Mouse (Mus musculus) midbrain, embryonic 16.5 days (tissue): ENCODE data around the gene Fancc. TPM values are rescaled to one million over a fixed set of nuclear protein-coding genes. Genes with fewer than 3 reads are reported as not detected.

Experiments
- ATAC-seq: fragments of 200-750 bp; cut with Nextera tagmentation; 2 replicates; pipeline ENCODE4 v1.8.0; 2017; ENCODE audit warnings: moderate TSS enrichment
- H3K27ac ChIP-seq: fragments of 300-500 bp; sonication (generic); 2 replicates; pipeline ENCODE4 v1.5.1; 2014; ENCODE audit warnings: mild to moderate bottlenecking, low read length, mixed read lengths
- H3K27me3 ChIP-seq: fragments of 300-500 bp; sonication (generic); 2 replicates; pipeline ENCODE4 v1.6.1; 2014; ENCODE audit warnings: low read depth, low read length, mixed read lengths; ENCODE audit not compliant: control insufficient read depth, insufficient read depth
- H3K36me3 ChIP-seq: fragments of 300-500 bp; sonication (generic); 2 replicates; pipeline ENCODE4 v1.6.1; 2014; ENCODE audit warnings: mild to moderate bottlenecking, low read length, moderate library complexity, mixed read lengths; ENCODE audit not compliant: control insufficient read depth, insufficient read depth
- H3K4me1 ChIP-seq: fragments of 300-500 bp; sonication (generic); 2 replicates; pipeline ENCODE4 v1.6.1; 2014; ENCODE audit warnings: mild to moderate bottlenecking, low read length, mixed read lengths; ENCODE audit not compliant: control insufficient read depth, insufficient read depth
- H3K4me2 ChIP-seq: fragments of 300-500 bp; sonication (generic); 2 replicates; pipeline ENCODE4 v1.6.1; 2014; ENCODE audit warnings: mild to moderate bottlenecking, low read length, mixed read lengths
- H3K4me3 ChIP-seq: fragments of 300-500 bp; sonication (generic); 2 replicates; pipeline ENCODE4 v1.5.1; 2014; ENCODE audit warnings: low read depth, mild to moderate bottlenecking, low read length, moderate library complexity, mixed read lengths
- H3K9ac ChIP-seq: fragments of 300-500 bp; sonication (generic); 2 replicates; pipeline ENCODE4 v1.6.1; 2014; ENCODE audit warnings: low read depth, low read length, mixed read lengths
- H3K9me3 ChIP-seq: fragments of 300-500 bp; sonication (generic); replicated peaks from 2 replicates; pipeline ENCODE4 v1.6.1; 2014; ENCODE audit warnings: mild to moderate bottlenecking, low read length, mixed read lengths; ENCODE audit not compliant: control insufficient read depth, poor library complexity, severe bottlenecking
- whole genome bisulfite sequencing: fragments of 180-500 bp; shearing (Covaris S2); extraction: QIAGEN DNeasy Blood & Tissue Kit; methylation state at CpG from one replicate; pipeline ENCODE4 v1.1.7; 2014; 5-methylcytosine and 5-hydroxymethylcytosine counted together
- polyA plus RNA-seq: library from polyadenylated mRNA; unstranded; fragments of >200 nt; fragmentation: Nextera tagmentation; extraction: Ambion mirVana; gene quantifications from 2 replicates; pipeline ENCODE4 v1.2.1, GENCODE M21; 2015

The Fancc gene
- polyA plus RNA-seq, 1 experiment from 2014 or later = 14.2 TPM

- ATAC-seq = no peak
- WGBS = 84% methylated on average over 4 of the region's 4 CpGs
- no peak overlapping the region for H3K4me3 ChIP-seq
- peaks cover 33% of the 10 kb centered on the region for H3K36me3 ChIP-seq
- no peaks in the 10 kb centered on the region for H3K9me3 ChIP-seq
- no peaks in the 10 kb centered on the region for H3K27me3 ChIP-seq
- no peak overlapping the region for H3K27ac ChIP-seq
- H3K4me1 ChIP-seq = no peaks in the 10 kb centered on the region
- no peak overlapping the region for H3K4me2 ChIP-seq
- H3K9ac ChIP-seq = no peak overlapping the region
These were observed 37.9 kb upstream of the Fancc start for GRCm38 (mm10) chr13:63534981-63535380.

GRCm38 (mm10) chr13:63530857-63531256 is 33.8 kb upstream of the Fancc start:
- Histone ChIP-seq H3K9me3 (no peaks in the 10 kb centered on the region), H3K4me1 (peaks cover 13% of the 10 kb centered on the region), H3K4me2 (no peak overlapping the region), H3K36me3 (peaks cover 29% of the 10 kb centered on the region), H3K4me3 (no peak overlapping the region), H3K27ac (no peak overlapping the region), H3K9ac (no peak overlapping the region), H3K27me3 (no peaks in the 10 kb centered on the region)
- ATAC-seq = no peak
- WGBS = 74% methylated on average over 9 of the region's 9 CpGs

GRCm38 (mm10) chr13:63530371-63530764 is 33.3 kb upstream of the Fancc start:
- Histone ChIP-seq H3K36me3 (peaks cover 29% of the 10 kb centered on the region), H3K9me3 (no peaks in the 10 kb centered on the region), H3K27me3 (no peaks in the 10 kb centered on the region), H3K4me1 (peaks cover 15% of the 10 kb centered on the region), H3K9ac (no peak overlapping the region), H3K27ac (no peak overlapping the region), H3K4me2 (no peak overlapping the region), H3K4me3 (no peak overlapping the region)
- 30% methylated on average over 3 of the region's 3 CpGs for WGBS
- ATAC-seq = no peak

- Histone ChIP-seq H3K4me1 (peaks cover 19% of the 10 kb centered on the region), H3K9ac (no peak overlapping the region), H3K27ac (no peak overlapping the region), H3K4me3 (no peak overlapping the region), H3K9me3 (no peaks in the 10 kb centered on the region), H3K36me3 (peaks cover 29% of the 10 kb centered on the region), H3K27me3 (no peaks in the 10 kb centered on the region), H3K4me2 (no peak overlapping the region)
- ATAC-seq = no peak
- WGBS = 61% methylated on average over 3 of the region's 3 CpGs
These were observed 32.7 kb upstream of the Fancc start for GRCm38 (mm10) chr13:63529602-63530370.

DNA sequence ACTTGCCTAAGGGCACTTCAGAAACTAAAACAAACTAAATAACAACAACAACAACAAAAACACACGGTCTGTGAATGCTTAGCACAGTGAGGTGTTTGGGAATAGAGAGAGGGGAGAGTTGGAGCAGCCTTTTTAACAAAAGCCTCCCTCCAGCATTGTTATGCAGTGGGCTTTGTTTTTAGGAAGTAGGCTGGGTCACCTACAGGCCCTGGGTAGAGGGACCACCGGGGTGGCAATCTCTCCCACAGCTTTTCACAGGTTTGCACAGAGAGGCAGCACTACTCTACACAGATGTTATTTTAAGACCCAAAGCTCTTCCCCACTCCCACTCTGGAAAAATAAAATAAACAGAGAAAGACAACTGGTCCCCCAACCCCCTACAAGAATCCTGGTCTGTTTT is 31.8 kb upstream of the Fancc start:
- ATAC-seq = no peak
- Histone ChIP-seq H3K27ac (no peak overlapping the region), H3K9me3 (no peaks in the 10 kb centered on the region), H3K4me1 (peaks cover 19% of the 10 kb centered on the region), H3K4me2 (no peak overlapping the region), H3K27me3 (no peaks in the 10 kb centered on the region), H3K9ac (no peak overlapping the region), H3K4me3 (no peak overlapping the region), H3K36me3 (peaks cover 33% of the 10 kb centered on the region)
- 9% methylated on average over 2 of the region's 2 CpGs for WGBS

DNA sequence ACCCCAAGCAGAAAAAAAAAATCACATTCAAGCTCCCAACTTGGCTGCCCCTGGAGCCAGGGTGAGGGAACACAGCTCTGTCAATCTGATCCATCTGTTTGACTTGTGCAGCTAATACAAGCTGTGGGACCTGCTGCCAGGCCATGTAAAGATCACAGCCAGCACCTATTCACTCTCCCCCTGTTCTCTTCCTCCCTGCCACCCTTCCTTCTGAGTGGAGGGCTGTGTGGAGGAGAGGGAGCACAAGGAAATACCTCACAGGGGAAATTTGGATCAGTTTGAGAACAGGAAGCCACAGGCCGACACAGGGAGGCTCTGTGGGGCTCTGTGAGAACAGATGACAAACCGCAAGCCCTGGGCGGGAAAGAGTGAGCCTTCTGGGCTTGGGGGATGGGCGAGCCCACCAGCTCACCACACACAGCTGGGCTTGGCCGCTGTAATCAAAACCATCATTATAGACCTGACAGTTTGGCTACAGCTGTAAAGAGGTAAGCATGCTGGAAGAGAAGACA is 31.1 kb upstream of the Fancc start:
- ATAC-seq = peak; percentile 32
- 0 out of 2 replicates have a peak overlapping the region, but pooled peaks have one; percentile 11 for H3K9ac ChIP-seq
- H3K4me1 ChIP-seq = peaks cover 19% of the 10 kb centered on the region
- H3K27me3 ChIP-seq = no peaks in the 10 kb centered on the region
- no peak overlapping the region for H3K27ac ChIP-seq
- no peak overlapping the region for H3K4me2 ChIP-seq
- 15% methylated on average over 5 of the region's 5 CpGs for WGBS
- no peaks in the 10 kb centered on the region for H3K9me3 ChIP-seq
- H3K4me3 ChIP-seq = no peak overlapping the region
- H3K36me3 ChIP-seq = peaks cover 29% of the 10 kb centered on the region

GRCm38 (mm10) chr13:63525571-63526197 is 28.6 kb upstream of the Fancc start:
- Histone ChIP-seq H3K27ac (no peak overlapping the region), H3K36me3 (peaks cover 29% of the 10 kb centered on the region), H3K27me3 (no peaks in the 10 kb centered on the region), H3K4me3 (no peak overlapping the region), H3K4me1 (peaks cover 19% of the 10 kb centered on the region), H3K4me2 (no peak overlapping the region), H3K9me3 (no peaks in the 10 kb centered on the region), H3K9ac (no peak overlapping the region)
- ATAC-seq = no peak
- WGBS = 61% methylated on average over 11 of the region's 11 CpGs

- no peaks in the 10 kb centered on the region for H3K9me3 ChIP-seq
- no peak for ATAC-seq
- no peak overlapping the region for H3K4me3 ChIP-seq
- no peaks in the 10 kb centered on the region for H3K27me3 ChIP-seq
- no peak overlapping the region for H3K4me2 ChIP-seq
- H3K36me3 ChIP-seq = peaks cover 32% of the 10 kb centered on the region
- H3K27ac ChIP-seq = no peak overlapping the region
- peaks cover 19% of the 10 kb centered on the region for H3K4me1 ChIP-seq
- 69% methylated on average over 25 of the region's 25 CpGs for WGBS
- no peak overlapping the region for H3K9ac ChIP-seq
These were observed 27.8 kb upstream of the Fancc start for GRCm38 (mm10) chr13:63524608-63525570.
